Mouse (Mus musculus): Measurements from ENCODE around the gene Itpr2.

DNA sequence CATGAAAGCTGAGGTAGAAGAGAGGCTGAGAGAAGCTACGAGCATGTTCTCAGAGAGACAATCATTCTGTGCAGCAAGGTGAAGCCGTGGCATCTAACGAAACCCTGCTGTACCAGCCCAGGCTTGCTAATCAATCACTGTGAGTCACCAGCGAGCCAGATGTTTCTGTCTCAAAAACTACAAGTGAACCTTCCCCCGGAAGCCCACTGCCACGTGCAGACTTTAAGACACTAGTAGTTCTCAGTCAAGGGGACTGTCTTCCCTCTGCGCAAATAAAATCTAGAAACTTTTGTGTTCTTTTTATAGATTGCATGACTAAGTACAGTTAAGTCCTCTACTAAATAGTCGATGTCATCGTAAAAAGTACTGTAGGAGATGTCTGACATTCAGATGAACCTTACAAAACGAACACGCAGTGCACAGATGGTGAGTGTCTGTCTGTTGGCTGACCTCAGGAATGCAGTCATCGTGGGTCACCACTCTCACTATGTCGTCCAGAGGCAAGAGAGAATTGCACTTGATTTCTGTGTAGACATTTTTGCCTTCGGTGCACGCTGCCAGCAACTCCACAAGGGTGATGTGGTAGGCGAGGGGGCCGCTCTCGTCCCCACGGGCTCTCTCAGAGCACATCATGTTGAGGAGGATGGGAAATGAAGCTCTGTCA is 177.3 kb downstream of the Itpr2 start:
- TF ChIP-seq CTCF (IDR thresholded peaks at IDR 0.05; ENCODE audit: low read depth) (no peak), EP300 (optimal IDR thresholded peaks at IDR 0.05) (no peak)

All from stomach, postnatal 0 days (tissue).